Mouse (Mus musculus): ENCODE measurements around the gene Ergic1.

- TF ChIP-seq CTCF (IDR thresholded peaks at IDR 0.05; ENCODE audit: low read depth) (no peak), EP300 (IDR thresholded peaks at IDR 0.05; ENCODE audit: low read depth) (no peak)
Observed at GRCm38 (mm10) chr17:26562292-26562691, 1.0 kb downstream of the Ergic1 start.

Data from liver, postnatal 0 days (tissue).